Mouse (Mus musculus) megakaryocyte, embryonic 14.5 days (primary cell): ENCODE measurements around the gene Gm17402.

Experiments
- FLI1 ChIP-seq: IDR thresholded peaks from 2 replicates; pipeline ENCODE4 v1.6.1; 2012; ENCODE audit warnings: low read length, inconsistent platforms, mixed read lengths
- GATA1 ChIP-seq: IDR thresholded peaks from 3 replicates; pipeline ENCODE4 v1.6.1; 2012; ENCODE audit warnings: mixed read lengths, low read length, inconsistent platforms, borderline replicate concordance

- TF ChIP-seq GATA1 (no peak), FLI1 (no peak)
Observed at GRCm38 (mm10) chr3:67372194-67372593, 2.8 kb downstream of the Gm17402 start.
